Mouse (Mus musculus): ENCODE measurements around the gene Slc25a38.

Slc25a38 gene

DNA sequence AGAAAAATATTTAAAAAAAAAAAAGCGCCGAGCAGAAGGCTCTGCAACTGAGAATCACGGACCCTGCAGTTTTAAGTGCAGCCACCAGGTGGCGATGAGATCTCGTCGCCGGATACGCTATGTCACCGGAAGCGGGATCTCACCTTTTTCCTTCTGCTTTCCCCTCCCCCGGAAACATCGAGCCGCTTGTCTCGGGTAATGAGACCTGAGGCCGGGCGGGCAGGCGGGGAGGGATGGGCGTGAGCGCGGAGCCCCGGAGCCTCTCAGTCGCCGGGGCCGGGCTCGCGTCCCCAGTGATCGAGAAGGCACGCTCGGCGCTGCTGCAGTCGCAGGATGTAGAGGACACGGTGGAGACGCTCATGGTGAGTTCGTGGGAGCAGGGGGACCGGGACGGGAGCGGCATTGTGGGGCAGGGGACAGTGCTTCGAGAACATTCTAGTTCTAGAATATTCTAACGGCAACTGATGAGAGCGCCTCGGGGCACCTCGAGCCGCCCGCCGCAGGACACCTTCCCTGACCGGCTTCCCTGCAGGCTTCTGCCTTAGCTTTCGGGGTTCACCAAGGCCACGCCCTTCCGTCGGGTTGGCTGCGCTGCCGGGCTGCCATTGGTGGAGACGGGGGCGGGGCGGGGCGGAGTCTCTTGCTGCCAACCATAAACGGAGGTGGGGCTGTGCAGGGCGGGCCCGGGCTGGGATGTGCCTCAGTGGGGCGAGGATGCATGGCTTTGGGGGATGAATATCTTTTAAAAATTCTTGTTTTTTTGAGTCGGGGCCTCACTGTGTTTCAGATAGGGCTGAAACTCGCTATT, at the start of gene Slc25a38:
Slc25a38 (plus strand) TSS at position 164 of the 808 bp plus-strand sequence.
- peak; percentile 100 for DNase-seq

DNA sequence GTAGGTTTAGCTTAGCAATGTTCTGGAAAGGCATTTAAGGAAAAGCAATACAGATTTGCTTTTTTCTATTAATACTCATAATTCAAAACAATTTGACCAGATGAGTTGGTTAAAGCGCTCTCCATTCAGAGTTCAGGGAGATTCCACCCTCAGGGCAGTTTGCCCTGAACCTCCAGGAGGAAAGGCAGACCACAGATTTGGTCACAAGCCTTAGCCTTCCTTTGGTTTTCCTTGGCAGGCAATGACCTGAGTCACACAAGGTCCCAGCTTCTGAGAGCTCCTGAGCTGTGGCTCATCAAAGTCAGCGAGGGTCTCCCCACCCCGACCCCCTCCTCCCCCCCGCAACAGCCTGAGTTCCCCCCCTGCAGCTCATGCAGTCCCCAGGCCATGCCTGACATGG, 45.9 kb upstream of the Slc25a38 start:
- no peak for DNase-seq

DNA sequence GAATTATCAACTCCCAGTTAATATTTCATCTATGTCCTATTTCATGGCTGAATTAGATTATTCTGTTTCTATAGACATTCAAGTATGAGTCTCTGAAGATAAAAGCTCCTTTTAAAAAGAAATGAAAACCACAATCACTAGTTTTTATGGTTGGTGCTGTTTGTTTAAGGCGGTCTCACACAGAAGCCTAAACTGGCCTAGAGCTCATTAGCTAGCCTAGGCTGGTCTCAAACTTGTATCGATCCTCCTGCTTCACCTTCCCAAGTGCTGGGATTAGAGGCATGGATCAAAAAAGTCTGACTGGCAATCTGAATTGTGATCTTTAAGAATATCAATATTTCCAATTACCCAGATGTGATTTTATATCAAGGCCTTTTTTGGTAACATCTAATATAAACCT, 42.6 kb upstream of the Slc25a38 start:
- no peak for DNase-seq

- DNase-seq: peak; percentile 22
Observed at GRCm38 (mm10) chr9:120068047-120068446, 42.1 kb upstream of the Slc25a38 start.

GRCm38 (mm10) chr9:120069779-120070178, 40.4 kb upstream of the Slc25a38 start, which contains the start of gene Cx3cr1:
Gene Cx3cr1 (minus strand): TSS chr9:120069879.
- DNase-seq: no peak

- DNase-seq: no peak
Observed at GRCm38 (mm10) chr9:120071251-120071650, 38.9 kb upstream of the Slc25a38 start.

GRCm38 (mm10) chr9:120073169-120073568, 37.0 kb upstream of the Slc25a38 start:
- peak; percentile 71 for DNase-seq

GRCm38 (mm10) chr9:120074516-120074915, 35.7 kb upstream of the Slc25a38 start:
- no peak for DNase-seq

DNA sequence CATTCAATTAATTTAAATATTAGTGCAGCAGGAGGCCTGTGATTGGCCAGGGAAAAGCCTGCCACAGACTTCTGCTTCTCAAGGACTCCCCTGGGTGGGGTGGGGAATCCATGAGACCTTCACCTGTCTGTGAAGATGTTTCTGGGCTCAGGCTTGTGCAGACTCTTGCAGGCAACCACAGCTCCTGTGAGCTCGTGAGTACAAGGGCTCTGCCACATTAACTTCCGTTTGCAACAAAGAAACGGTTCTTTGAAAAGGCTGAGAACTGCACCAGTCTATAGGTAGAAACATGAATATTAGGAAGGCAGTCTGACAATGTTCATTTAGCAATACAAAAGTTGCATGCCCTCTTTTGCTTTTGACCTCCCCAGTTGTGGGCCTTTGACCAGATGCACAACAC, 31.9 kb upstream of the Slc25a38 start:
- DNase-seq: no peak

DNA sequence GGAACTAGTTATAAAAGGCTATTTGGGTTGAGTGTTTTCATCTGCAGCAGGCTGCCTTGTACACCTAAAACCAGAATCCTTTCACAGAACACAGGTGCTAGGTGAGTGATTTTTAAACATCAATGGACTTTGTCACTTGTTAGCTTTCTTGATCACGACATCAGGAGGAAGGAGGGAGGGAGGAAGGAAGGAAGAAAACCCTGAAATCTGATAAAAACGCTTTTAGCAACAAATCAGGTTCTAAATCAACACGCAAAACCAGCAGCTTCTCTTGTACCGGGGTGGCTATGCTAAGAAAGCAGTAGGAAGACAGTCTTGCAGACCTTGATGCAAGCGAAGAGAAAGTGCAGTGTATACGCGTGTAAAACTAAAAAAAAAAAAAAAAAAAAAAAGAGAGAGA, 30.3 kb upstream of the Slc25a38 start:
- no peak for DNase-seq

DNA sequence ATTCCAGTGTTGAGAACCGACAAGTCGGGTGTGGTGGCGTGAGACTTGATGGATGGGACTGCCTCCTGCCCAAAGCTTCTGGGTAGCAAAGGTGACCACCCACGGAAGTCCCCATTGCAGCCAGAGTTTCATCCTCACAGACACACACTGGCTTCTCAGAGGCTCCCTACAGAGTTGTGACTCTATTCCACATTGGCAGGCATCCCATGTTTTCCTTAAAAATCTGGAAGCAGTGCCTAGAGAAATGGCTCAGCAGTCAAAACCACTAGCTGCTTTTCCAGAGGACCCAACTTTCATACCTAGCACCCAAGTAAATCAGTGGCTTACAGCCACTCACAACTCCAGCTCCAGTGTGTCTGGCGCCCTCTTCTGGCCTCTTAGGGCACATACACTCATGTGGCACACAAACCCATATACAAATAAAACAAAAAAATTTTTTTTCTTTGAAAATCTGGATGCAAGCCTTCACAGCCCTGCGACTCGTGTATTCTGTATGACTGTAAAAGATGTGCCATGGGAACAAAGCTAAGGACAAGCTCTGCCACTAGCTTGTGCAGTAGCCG, 29.5 kb upstream of the Slc25a38 start:
- DNase-seq: no peak

- DNase-seq: peak; percentile 42
Observed at GRCm38 (mm10) chr9:120081247-120081646, 28.9 kb upstream of the Slc25a38 start.

GRCm38 (mm10) chr9:120081967-120082366, 28.2 kb upstream of the Slc25a38 start:
- DNase-seq: no peak

- no peak for DNase-seq
Observed at GRCm38 (mm10) chr9:120082691-120083090, 27.5 kb upstream of the Slc25a38 start.

- DNase-seq: no peak
Observed at GRCm38 (mm10) chr9:120083158-120083894, 26.8 kb upstream of the Slc25a38 start.

DNA sequence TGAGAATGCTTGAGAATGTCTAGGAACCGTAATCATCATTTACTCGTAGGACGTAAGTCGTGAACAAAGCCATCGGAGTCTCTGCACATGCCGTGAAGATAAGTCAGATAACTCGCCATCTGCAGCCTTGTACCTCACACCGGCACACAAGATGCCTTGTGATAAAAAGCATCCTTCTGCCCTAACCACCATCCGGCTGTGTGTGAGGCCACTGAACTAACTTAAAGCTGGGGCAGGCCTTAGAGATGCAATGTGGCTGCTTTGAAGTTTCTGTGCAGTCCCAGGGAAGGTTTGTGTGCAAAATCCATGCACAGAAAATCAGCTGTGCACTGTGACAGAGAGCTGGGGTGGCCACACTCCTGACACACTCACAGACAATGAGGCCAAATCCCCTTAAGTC, 25.8 kb upstream of the Slc25a38 start:
- DNase-seq: no peak

DNA sequence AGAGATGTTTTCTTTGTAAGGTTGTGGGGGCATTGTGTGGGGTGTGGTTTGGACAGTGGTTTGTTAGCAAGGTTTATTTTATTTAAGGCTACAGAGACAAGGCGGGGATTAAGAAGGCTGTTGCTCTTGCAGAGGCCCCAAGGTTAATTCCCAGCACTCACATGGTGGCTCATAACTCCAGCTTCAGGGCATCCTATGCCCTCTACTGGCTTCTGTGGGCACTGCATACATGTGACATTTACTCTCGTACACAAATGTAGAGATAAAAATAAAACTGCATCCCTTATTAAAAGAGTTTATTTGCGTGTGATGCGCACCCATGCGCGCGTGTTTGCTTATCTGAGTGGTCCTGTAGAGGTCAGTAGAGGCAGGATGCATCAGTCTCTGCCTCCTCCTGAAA, 21.0 kb upstream of the Slc25a38 start:
- no peak for DNase-seq

GRCm38 (mm10) chr9:120091086-120091485, 19.1 kb upstream of the Slc25a38 start:
- DNase-seq: no peak

DNA sequence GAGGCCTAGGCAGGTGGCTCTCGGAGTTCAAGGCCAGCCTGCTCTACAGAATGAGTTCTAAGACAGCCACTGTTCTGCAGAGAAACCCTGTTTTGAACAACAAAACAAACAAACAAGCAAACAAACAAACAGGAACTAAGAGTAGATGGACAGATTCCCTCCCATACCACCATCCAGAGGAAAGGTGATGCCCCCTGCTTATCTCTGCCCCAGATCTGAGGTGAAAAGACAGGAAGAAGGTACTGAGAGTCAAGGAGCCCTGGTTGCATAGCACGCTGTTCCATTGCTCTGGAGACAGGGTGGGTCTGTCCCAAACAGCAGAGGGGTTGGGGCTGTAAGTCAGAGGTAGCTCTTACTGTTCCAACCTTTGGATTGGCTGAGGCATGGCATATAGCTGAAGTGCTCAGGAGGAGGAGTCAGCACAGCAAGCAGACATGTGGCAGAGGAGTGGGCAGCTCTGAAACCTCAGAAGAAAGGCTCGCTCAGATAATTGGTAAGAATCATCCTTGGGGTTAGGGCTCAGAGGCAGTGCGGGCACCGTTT, 18.4 kb upstream of the Slc25a38 start, which contains the start of gene Ccr8:
Ccr8 (plus strand) TSS at position 419 of the 543 bp plus-strand sequence.
- no peak for DNase-seq

DNA sequence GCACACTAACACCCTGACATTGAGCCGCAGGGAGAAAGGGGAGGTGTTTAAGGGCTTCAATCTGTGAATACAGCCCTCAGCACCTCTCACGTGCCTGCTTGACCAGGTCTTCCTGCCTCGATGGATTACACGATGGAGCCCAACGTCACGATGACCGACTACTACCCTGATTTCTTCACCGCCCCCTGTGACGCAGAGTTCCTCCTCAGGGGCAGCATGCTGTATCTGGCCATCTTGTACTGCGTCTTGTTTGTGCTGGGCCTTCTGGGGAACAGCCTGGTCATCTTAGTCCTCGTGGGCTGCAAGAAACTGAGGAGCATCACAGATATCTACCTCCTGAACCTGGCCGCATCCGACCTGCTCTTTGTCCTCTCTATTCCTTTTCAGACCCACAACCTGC, 16.5 kb upstream of the Slc25a38 start:
- no peak for DNase-seq

DNA sequence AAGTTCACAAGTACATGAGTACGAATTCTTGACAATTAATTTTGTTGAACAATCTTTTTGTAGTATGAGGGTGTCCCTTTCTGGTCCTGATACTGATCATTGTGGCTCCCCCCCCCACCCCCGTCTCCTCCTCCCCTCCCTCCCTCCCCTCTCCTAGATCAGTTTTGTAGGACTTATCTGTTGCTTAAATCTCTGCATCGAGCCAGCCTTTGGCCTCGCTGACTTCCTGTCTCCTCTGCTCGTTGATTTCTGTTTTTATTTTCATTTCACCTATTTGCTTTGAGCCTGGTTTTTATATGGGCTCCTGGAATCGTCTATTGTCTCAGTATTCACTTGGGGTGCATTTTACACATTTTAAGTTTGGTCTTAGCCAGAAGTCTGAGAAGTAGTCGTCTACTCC, 14.3 kb upstream of the Slc25a38 start:
- no peak for DNase-seq

GRCm38 (mm10) chr9:120098682-120099081, 11.5 kb upstream of the Slc25a38 start:
- peak; percentile 66 for DNase-seq

- DNase-seq: no peak
Observed at GRCm38 (mm10) chr9:120099304-120099703, 10.9 kb upstream of the Slc25a38 start.
